Mouse (Mus musculus) inflammation-experienced regulatory T-cells (primary cell): ENCODE data around the gene Zfp628. TPM values are rescaled to one million over a fixed set of nuclear protein-coding genes. Genes with fewer than 3 reads are reported as not detected.

Source experiments
- polyA plus RNA-seq, 2 experiments: library from polyadenylated mRNA; unstranded; fragments of 100-300 nt; shearing (Covaris generic); gene quantifications; one replicate each; pipeline ENCODE4 v1.2.1; 2017

Zfp628 gene
- polyA plus RNA-seq, result 1 to 10 TPM; 2.0 to 2.2 TPM

GRCm38 (mm10) chr7:4915007-4915665, at the start of gene Zfp628:
Gene Zfp628 (plus strand): TSS chr7:4915217.

GRCm38 (mm10) chr7:4870133-4870532, 44.9 kb upstream of the Zfp628 start, which contains the start of gene Isoc2b:
Gene Isoc2b (minus strand): TSS chr7:4870258.

GRCm38 (mm10) chr7:4876753-4877221, 38.2 kb upstream of the Zfp628 start, which contains the start of gene Isoc2a:
Gene Isoc2a (plus strand): TSS chr7:4877153.

GRCm38 (mm10) chr7:4906466-4906950, 8.5 kb upstream of the Zfp628 start, which contains the start of gene Gm36210:
Gene Gm36210 (minus strand): TSS chr7:4906516.

GRCm38 (mm10) chr7:4921824-4922482, 6.9 kb downstream of the Zfp628 start, which contains the start of gene Nat14:
Gene Nat14 (plus strand): TSS chr7:4922028.

GRCm38 (mm10) chr7:4925441-4926381, 10.7 kb downstream of the Zfp628 start, which contains the start of gene Ssc5d:
Gene Ssc5d (plus strand): TSS chr7:4925785.

GRCm38 (mm10) chr7:4964272-4964671, 49.3 kb downstream of the Zfp628 start, which contains the start of gene Sbk2:
Gene Sbk2 (minus strand): TSS chr7:4964406.

GRCm38 (mm10) chr7:4971068-4971467, 56.1 kb downstream of the Zfp628 start, which contains the start of gene Sbk3:
Gene Sbk3 (minus strand): TSS chr7:4971168.

Other genes starting within 250 kb of the Zfp628 start
- gene Hspbp1, start 230.1 kb upstream of the Zfp628 start, polyA plus RNA-seq, result 10 to 100 TPM; 62.6 to 74.0 TPM
- gene Brsk1, start 224.6 kb upstream of the Zfp628 start, polyA plus RNA-seq, result under 1 TPM in 1 of 2 experiments, not detected in 1; 0.64 TPM
- gene Tmem150b, start 190.0 kb upstream of the Zfp628 start, polyA plus RNA-seq, result under 1 TPM; 0.39 to 0.65 TPM
- 10 to 100 TPM; 39.6 to 41.0 TPM for gene Kmt5c, start 175.1 kb upstream of the Zfp628 start, polyA plus RNA-seq
- gene Cox6b2, start 162.1 kb upstream of the Zfp628 start, polyA plus RNA-seq, result 1 to 10 TPM in 1 of 2 experiments, not detected in 1; 3.1 TPM
- gene Fam71e2, start 143.9 kb upstream of the Zfp628 start, polyA plus RNA-seq, result not detected
- gene Il11, start 132.4 kb upstream of the Zfp628 start, polyA plus RNA-seq, result under 1 TPM; 0.18 to 0.23 TPM
- 1 to 10 TPM in 1 of 2 experiments, under 1 TPM in 1; 0.37 to 1.1 TPM for gene Tmem190, start 132.3 kb upstream of the Zfp628 start, polyA plus RNA-seq
- gene Tmem238, start 125.6 kb upstream of the Zfp628 start, polyA plus RNA-seq, result 10 to 100 TPM; 11.1 to 18.2 TPM
- 100 to 1,000 TPM; 268 to 278 TPM for gene Rpl28, start 122.3 kb upstream of the Zfp628 start, polyA plus RNA-seq
- 100 to 1,000 TPM in 1 of 2 experiments, 10 to 100 TPM in 1; 99.5 to 166 TPM for gene Ube2s, start 102.6 kb upstream of the Zfp628 start, polyA plus RNA-seq
- gene Shisa7, start 70.5 kb upstream of the Zfp628 start, polyA plus RNA-seq, result not detected
- gene Isoc2b, start 45.0 kb upstream of the Zfp628 start, polyA plus RNA-seq, result 10 to 100 TPM; 23.8 to 37.5 TPM
- gene Isoc2a, start 38.1 kb upstream of the Zfp628 start, polyA plus RNA-seq, result 1 to 10 TPM in 1 of 2 experiments, under 1 TPM in 1; 0.75 to 1.2 TPM
- under 1 TPM in 1 of 2 experiments, not detected in 1; 0.12 TPM for gene Gm36210, start 8.7 kb upstream of the Zfp628 start, polyA plus RNA-seq
- under 1 TPM; 0.27 to 0.86 TPM for gene Nat14, start 6.8 kb downstream of the Zfp628 start, polyA plus RNA-seq
- under 1 TPM; 0.27 to 0.40 TPM for gene Ssc5d, start 10.6 kb downstream of the Zfp628 start, polyA plus RNA-seq
- gene Sbk2, start 49.2 kb downstream of the Zfp628 start, polyA plus RNA-seq, result under 1 TPM in 1 of 2 experiments, not detected in 1; 0.51 TPM
- gene Sbk3, start 56.0 kb downstream of the Zfp628 start, polyA plus RNA-seq, result under 1 TPM in 1 of 2 experiments, not detected in 1; 0.26 TPM
- 10 to 100 TPM; 20.6 to 23.4 TPM for gene Zfp579, start 80.9 kb downstream of the Zfp628 start, polyA plus RNA-seq
- 10 to 100 TPM; 31.2 to 51.7 TPM for gene Zfp524, start 99.2 kb downstream of the Zfp628 start, polyA plus RNA-seq
- 10 to 100 TPM; 41.3 to 45.3 TPM for gene Fiz1, start 99.5 kb downstream of the Zfp628 start, polyA plus RNA-seq
- 1 to 10 TPM; 6.1 to 8.1 TPM for gene Gm44973, start 100.3 kb downstream of the Zfp628 start, polyA plus RNA-seq
- gene Zfp865, start 105.2 kb downstream of the Zfp628 start, polyA plus RNA-seq, result 1 to 10 TPM; 7.8 to 8.4 TPM
- not detected for gene Ccdc106, start 105.3 kb downstream of the Zfp628 start, polyA plus RNA-seq
- gene 4632433K11Rik, start 118.9 kb downstream of the Zfp628 start, polyA plus RNA-seq, result not detected
- gene Zfp784, start 123.2 kb downstream of the Zfp628 start, polyA plus RNA-seq, result 1 to 10 TPM; 3.9 to 4.1 TPM
- gene Zfp580, start 136.3 kb downstream of the Zfp628 start, polyA plus RNA-seq, result 1 to 10 TPM; 2.6 to 4.7 TPM
- 100 to 1,000 TPM in 1 of 2 experiments, 10 to 100 TPM in 1; 92.7 to 102 TPM for gene U2af2, start 146.9 kb downstream of the Zfp628 start, polyA plus RNA-seq
- gene Epn1, start 165.0 kb downstream of the Zfp628 start, polyA plus RNA-seq, result 10 to 100 TPM; 24.1 to 34.1 TPM
- under 1 TPM in 1 of 2 experiments, not detected in 1; 0.22 TPM for gene Rfpl4, start 201.7 kb downstream of the Zfp628 start, polyA plus RNA-seq
- 1 to 10 TPM in 1 of 2 experiments, not detected in 1; 2.4 TPM for gene Rasl2-9, start 210.7 kb downstream of the Zfp628 start, polyA plus RNA-seq
- under 1 TPM; 0.04 to 0.17 TPM for gene Vmn1r55, start 234.5 kb downstream of the Zfp628 start, polyA plus RNA-seq